Mouse (Mus musculus): ENCODE measurements around the gene Cxcl10. TPM values are rescaled to one million over a fixed set of nuclear protein-coding genes. Genes with fewer than 3 reads are reported as not detected.

Cxcl10 gene
- polyA plus RNA-seq, 1 experiment: 0.62 TPM

DNA sequence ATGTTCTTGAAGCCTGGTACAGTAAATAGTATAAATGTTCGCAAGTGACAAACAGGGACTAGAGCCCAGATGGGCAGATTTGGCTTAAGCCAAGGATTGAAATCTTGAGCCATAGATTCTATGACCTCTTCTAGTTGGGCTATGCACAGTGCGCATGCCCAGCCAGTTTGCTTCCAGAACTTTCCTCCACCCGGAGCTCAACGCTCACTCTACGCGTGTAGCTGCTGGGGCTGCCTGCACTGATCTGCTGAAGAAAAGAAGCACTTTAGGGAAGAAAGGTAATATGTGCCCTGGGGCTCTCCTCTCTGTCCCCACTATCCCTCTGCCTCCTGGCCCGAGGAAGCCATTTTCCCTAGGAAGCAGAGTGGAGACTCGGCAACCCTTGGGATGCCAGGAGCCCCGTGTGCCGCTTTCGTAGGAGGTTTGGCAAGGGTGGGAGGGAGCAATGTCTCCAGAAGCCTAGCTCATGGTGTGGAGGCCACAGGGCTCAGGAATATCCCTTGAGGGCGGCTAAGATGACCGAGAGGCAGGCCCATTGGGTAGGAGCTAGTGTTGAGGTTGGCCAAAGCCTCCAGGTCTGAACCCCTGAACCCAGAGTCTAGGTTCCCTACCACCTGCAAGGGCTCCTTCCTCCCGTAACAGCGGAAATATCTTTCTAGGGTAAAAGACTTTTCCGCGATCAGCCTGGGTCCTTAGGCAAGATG, 16.9 kb downstream of the Cxcl10 start, which contains the start of gene Art3:
TSS of gene Art3 (plus strand) at position 193 of the 704 bp plus-strand sequence.
- peak within 1 kb of the TSS; percentile 67 for H3K4me2 ChIP-seq (ENCODE audit: low read depth)
- no peak within 1 kb of the TSS for H3K4me3 ChIP-seq
- TF ChIP-seq TCF12 (IDR thresholded peaks at IDR 0.05; ENCODE audit: insufficient read depth, poor library complexity, severe bottlenecking): no peak
- no peak for TF ChIP-seq MAX (IDR thresholded peaks at IDR 0.05; ENCODE audit: low read depth)
- TF ChIP-seq POLR2AphosphoS2 (IDR thresholded peaks at IDR 0.05; ENCODE audit: insufficient read length, low read depth): no peak
- no peak for TF ChIP-seq REST (IDR thresholded peaks at IDR 0.05; ENCODE audit: insufficient read depth, insufficient read length)
- no peak for TF ChIP-seq POLR2A (IDR thresholded peaks at IDR 0.05; ENCODE audit: insufficient read length, low read depth)
- no peak for TF ChIP-seq CEBPB (IDR thresholded peaks at IDR 0.05; ENCODE audit: insufficient read depth, poor library complexity, severe bottlenecking)
- no peak for TF ChIP-seq TCF3 (IDR thresholded peaks at IDR 0.05; ENCODE audit: insufficient read length, low read depth)
- no peak for TF ChIP-seq MYOG (IDR thresholded peaks at IDR 0.05; ENCODE audit: control insufficient read depth in 1 of 3, insufficient read depth in 1 of 3, insufficient read length in 2 of 3, low read depth in 2 of 3)
- no peak for TF ChIP-seq MYOD1 (IDR thresholded peaks at IDR 0.05; ENCODE audit: control insufficient read depth in 1 of 3, insufficient read length in 2 of 3, low read depth in 2 of 3)
- TF ChIP-seq E2F4 (IDR thresholded peaks at IDR 0.05; ENCODE audit: insufficient read depth): no peak
- TF ChIP-seq USF1 (IDR thresholded peaks at IDR 0.05; ENCODE audit: low read depth): no peak
- no peak for TF ChIP-seq SRF (IDR thresholded peaks at IDR 0.05; ENCODE audit: control insufficient read depth, insufficient read length, low read depth)
- H3K36me3 ChIP-seq (ENCODE audit: control insufficient read depth, insufficient read depth): no peaks in the 10 kb centered on the region
- no peaks in the 10 kb centered on the region for H3K79me2 ChIP-seq (ENCODE audit: control insufficient read depth, insufficient read depth)
- no peak within 1 kb of the TSS for H3ac ChIP-seq (ENCODE audit: control insufficient read depth, insufficient read length)
- H3K27me3 ChIP-seq (ENCODE audit: control insufficient read depth, insufficient read depth, insufficient read length): no peaks in the 10 kb centered on the region

DNA sequence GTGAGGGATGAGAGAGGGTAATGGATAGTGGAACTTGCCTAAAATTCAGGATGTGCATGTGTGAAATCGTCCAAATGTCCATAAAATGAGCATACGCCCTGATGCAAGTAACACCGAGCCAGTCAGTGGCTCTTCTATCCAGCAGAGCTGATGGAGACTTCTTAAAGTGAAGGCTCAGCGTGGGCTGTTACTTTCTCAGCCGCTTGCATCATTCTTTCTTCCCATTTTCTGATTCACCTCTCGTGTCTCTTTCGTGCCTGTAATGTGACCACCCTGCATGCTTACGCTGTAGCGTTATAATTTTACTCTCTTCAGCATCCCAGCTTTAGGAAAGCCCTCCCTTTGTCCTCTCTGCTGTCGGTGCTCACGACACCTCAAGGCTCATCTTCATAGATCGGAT, 17.6 kb downstream of the Cxcl10 start:
- H3ac ChIP-seq (ENCODE audit: control insufficient read depth, insufficient read length): no peak overlapping the region
- no peaks in the 10 kb centered on the region for H3K36me3 ChIP-seq (ENCODE audit: control insufficient read depth, insufficient read depth)
- no peak overlapping the region for H3K4me3 ChIP-seq
- H3K4me2 ChIP-seq (ENCODE audit: low read depth): no peak overlapping the region
- no peaks in the 10 kb centered on the region for H3K27me3 ChIP-seq (ENCODE audit: control insufficient read depth, insufficient read depth, insufficient read length)
- TF ChIP-seq MAX (IDR thresholded peaks at IDR 0.05; ENCODE audit: low read depth) (no peak), USF1 (IDR thresholded peaks at IDR 0.05; ENCODE audit: low read depth) (no peak), POLR2A (IDR thresholded peaks at IDR 0.05; ENCODE audit: insufficient read length, low read depth) (no peak), REST (IDR thresholded peaks at IDR 0.05; ENCODE audit: insufficient read depth, insufficient read length) (no peak), POLR2AphosphoS2 (IDR thresholded peaks at IDR 0.05; ENCODE audit: insufficient read length, low read depth) (no peak), CEBPB (IDR thresholded peaks at IDR 0.05; ENCODE audit: insufficient read depth, poor library complexity, severe bottlenecking) (no peak), E2F4 (IDR thresholded peaks at IDR 0.05; ENCODE audit: insufficient read depth) (no peak), SRF (IDR thresholded peaks at IDR 0.05; ENCODE audit: control insufficient read depth, insufficient read length, low read depth) (no peak), MYOD1 (IDR thresholded peaks at IDR 0.05; ENCODE audit: control insufficient read depth in 1 of 3, insufficient read length in 2 of 3, low read depth in 2 of 3) (no peak), TCF3 (IDR thresholded peaks at IDR 0.05; ENCODE audit: insufficient read length, low read depth) (no peak), MYOG (IDR thresholded peaks at IDR 0.05; ENCODE audit: control insufficient read depth in 1 of 3, insufficient read depth in 1 of 3, insufficient read length in 2 of 3, low read depth in 2 of 3) (no peak)
- no peaks in the 10 kb centered on the region for H3K79me2 ChIP-seq (ENCODE audit: control insufficient read depth, insufficient read depth)

GRCm38 (mm10) chr5:92327929-92328328, 20.8 kb downstream of the Cxcl10 start, which contains the start of gene Cxcl9:
TSS of gene Cxcl9 (minus strand) at chr5:92328079.
- Histone ChIP-seq H3K36me3 (ENCODE audit: control insufficient read depth, insufficient read depth) (no peaks in the 10 kb centered on the region), H3K79me2 (ENCODE audit: control insufficient read depth, insufficient read depth) (no peaks in the 10 kb centered on the region), H3K4me3 (no peak within 1 kb of the TSS), H3K27me3 (ENCODE audit: control insufficient read depth, insufficient read depth, insufficient read length) (no peaks in the 10 kb centered on the region), H3K4me2 (ENCODE audit: low read depth) (no peak within 1 kb of the TSS), H3ac (ENCODE audit: control insufficient read depth, insufficient read length) (no peak within 1 kb of the TSS)
- TF ChIP-seq POLR2A (IDR thresholded peaks at IDR 0.05; ENCODE audit: insufficient read length, low read depth) (no peak), POLR2AphosphoS2 (IDR thresholded peaks at IDR 0.05; ENCODE audit: insufficient read length, low read depth) (no peak), TCF12 (IDR thresholded peaks at IDR 0.05; ENCODE audit: insufficient read depth, poor library complexity, severe bottlenecking) (no peak), MYOG (IDR thresholded peaks at IDR 0.05; ENCODE audit: control insufficient read depth in 1 of 3, insufficient read depth in 1 of 3, insufficient read length in 2 of 3, low read depth in 2 of 3) (no peak), MAX (IDR thresholded peaks at IDR 0.05; ENCODE audit: low read depth) (no peak), TCF3 (IDR thresholded peaks at IDR 0.05; ENCODE audit: insufficient read length, low read depth) (no peak), USF1 (IDR thresholded peaks at IDR 0.05; ENCODE audit: low read depth) (peak; percentile 33)

- Histone ChIP-seq H3ac (ENCODE audit: control insufficient read depth, insufficient read length) (no peak overlapping the region), H3K79me2 (ENCODE audit: control insufficient read depth, insufficient read depth) (no peaks in the 10 kb centered on the region), H3K4me2 (ENCODE audit: low read depth) (no peak overlapping the region), H3K36me3 (ENCODE audit: control insufficient read depth, insufficient read depth) (no peaks in the 10 kb centered on the region), H3K4me3 (no peak overlapping the region), H3K27me3 (ENCODE audit: control insufficient read depth, insufficient read depth, insufficient read length) (no peaks in the 10 kb centered on the region)
- TF ChIP-seq POLR2AphosphoS2 (IDR thresholded peaks at IDR 0.05; ENCODE audit: insufficient read length, low read depth) (no peak), CEBPB (IDR thresholded peaks at IDR 0.05; ENCODE audit: insufficient read depth, poor library complexity, severe bottlenecking) (no peak), SRF (IDR thresholded peaks at IDR 0.05; ENCODE audit: control insufficient read depth, insufficient read length, low read depth) (no peak), USF1 (IDR thresholded peaks at IDR 0.05; ENCODE audit: low read depth) (no peak), POLR2A (IDR thresholded peaks at IDR 0.05; ENCODE audit: insufficient read length, low read depth) (no peak), MYOG (IDR thresholded peaks at IDR 0.05; ENCODE audit: control insufficient read depth in 1 of 3, insufficient read depth in 1 of 3, insufficient read length in 2 of 3, low read depth in 2 of 3) (no peak), TCF12 (IDR thresholded peaks at IDR 0.05; ENCODE audit: insufficient read depth, poor library complexity, severe bottlenecking) (no peak), MAX (IDR thresholded peaks at IDR 0.05; ENCODE audit: low read depth) (no peak), TCF3 (IDR thresholded peaks at IDR 0.05; ENCODE audit: insufficient read length, low read depth) (no peak), E2F4 (IDR thresholded peaks at IDR 0.05; ENCODE audit: insufficient read depth) (no peak), REST (IDR thresholded peaks at IDR 0.05; ENCODE audit: insufficient read depth, insufficient read length) (no peak), MYOD1 (IDR thresholded peaks at IDR 0.05; ENCODE audit: control insufficient read depth in 1 of 3, insufficient read length in 2 of 3, low read depth in 2 of 3) (no peak)
These were observed 21.3 kb downstream of the Cxcl10 start for GRCm38 (mm10) chr5:92327367-92327766.

Measured in myocyte (in vitro differentiated cells).